Comparison of ENCODE assay signal across 7 mouse cellular contexts in the genomic region with DNA sequence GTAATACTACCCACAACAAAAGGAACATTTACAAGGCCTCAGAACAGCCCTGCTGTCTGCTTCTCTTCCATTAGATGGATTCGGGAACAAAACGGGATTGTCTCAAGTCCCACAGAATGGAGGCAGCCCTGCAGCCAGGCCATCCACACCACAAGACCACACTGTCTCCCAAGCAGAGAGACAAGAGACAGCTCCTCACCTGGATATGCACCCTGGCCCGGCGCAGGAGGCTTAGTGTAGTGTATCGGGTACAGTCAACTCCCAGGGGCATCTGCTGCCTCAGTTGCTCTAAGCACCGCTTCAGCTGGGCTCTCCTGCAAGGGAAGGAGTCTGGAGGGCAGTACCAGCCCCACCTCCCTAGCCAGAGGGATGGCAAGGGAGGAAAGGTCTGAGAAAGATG. TPM values are rescaled to one million over a fixed set of nuclear protein-coding genes. Genes with fewer than 3 reads are reported as not detected.
DNase-seq lines count a peak whose midpoint lies in the region; ATAC-seq lines count a peak whose summit lies in the region.

No protein-coding gene starts in this region.

- peak; percentile 31 to 38 for DNase-seq in spleen, postnatal 10 days (ENCODE audit: low spot score in 2 of 2)
- no peak for DNase-seq in spleen, postnatal 14 days (ENCODE audit: low spot score in 2 of 2)
- no peak for DNase-seq in forebrain, embryonic 14.5 days (ENCODE audit: low spot score)
- DNase-seq in lung, postnatal 4 days = no peak

- H3K36me3 ChIP-seq in forebrain, embryonic 14.5 days (ENCODE audit: control insufficient read depth, insufficient read depth, low read length) = peaks cover 36% of the 10 kb centered on the region
- H3K36me3 ChIP-seq in limb, embryonic 15.5 days = peaks cover 31% of the 10 kb centered on the region
- peaks cover 9% of the 10 kb centered on the region; the same call in 1 of the 2 replicates for H3K36me3 ChIP-seq in stomach, embryonic 16.5 days (ENCODE audit: control insufficient read depth, insufficient read depth, low read length)

- WGBS in forebrain, embryonic 14.5 days = 86% methylated on average over 6 of the region's 6 CpGs
- WGBS in limb, embryonic 15.5 days = 86% methylated on average over 6 of the region's 6 CpGs
- 88% methylated on average over 6 of the region's 6 CpGs for WGBS in stomach, embryonic 16.5 days

- no peak for ATAC-seq in forebrain, embryonic 14.5 days
- no peak for ATAC-seq in limb, embryonic 15.5 days (ENCODE audit: insufficient number of reproducible peaks, low FRiP score, low TSS enrichment, low read depth)
- no peak for ATAC-seq in stomach, embryonic 16.5 days (ENCODE audit: insufficient read depth, low FRiP score)
- no peak for ATAC-seq in megakaryocyte progenitor cell, adult 5-6 weeks (replicated peaks; ENCODE audit: poor library complexity)

- no peaks in the 10 kb centered on the region for H3K27me3 ChIP-seq in forebrain, embryonic 14.5 days (replicated peaks; ENCODE audit: control insufficient read depth, insufficient read depth, low read length)
- H3K27me3 ChIP-seq in limb, embryonic 15.5 days = no peaks in the 10 kb centered on the region
- H3K27me3 ChIP-seq in stomach, embryonic 16.5 days (ENCODE audit: control insufficient read depth, insufficient read depth, low read length) = no peaks in the 10 kb centered on the region

- H3K4me2 ChIP-seq in forebrain, embryonic 14.5 days (ENCODE audit: low read length) = peak overlapping the region; percentile 85
- H3K4me2 ChIP-seq in limb, embryonic 15.5 days = peak overlapping the region; percentile 93
- H3K4me2 ChIP-seq in stomach, embryonic 16.5 days (ENCODE audit: low read depth, low read length) = peak overlapping the region; percentile 55

- peak overlapping the region; percentile 72; the same call in 1 of the 2 replicates for H3K9ac ChIP-seq in forebrain, embryonic 14.5 days (ENCODE audit: low read length)
- no peak overlapping the region for H3K9ac ChIP-seq in limb, embryonic 15.5 days
- peak overlapping the region; percentile 78 for H3K9ac ChIP-seq in stomach, embryonic 16.5 days (ENCODE audit: low read length)

- peaks cover 25% of the 10 kb centered on the region for H3K4me1 ChIP-seq in forebrain, embryonic 14.5 days (ENCODE audit: control insufficient read depth, insufficient read depth, low read length)
- peaks cover 54% of the 10 kb centered on the region for H3K4me1 ChIP-seq in limb, embryonic 15.5 days
- peaks cover 41% of the 10 kb centered on the region for H3K4me1 ChIP-seq in stomach, embryonic 16.5 days (ENCODE audit: control insufficient read depth, insufficient read depth, low read length)

- H3K27ac ChIP-seq in forebrain, embryonic 14.5 days (ENCODE audit: low read depth, low read length) = no peak overlapping the region
- H3K27ac ChIP-seq in limb, embryonic 15.5 days = no peak overlapping the region
- no peak overlapping the region for H3K27ac ChIP-seq in stomach, embryonic 16.5 days (ENCODE audit: low read length)

- peak overlapping the region; percentile 56 for H3K4me3 ChIP-seq in forebrain, embryonic 14.5 days (ENCODE audit: low read depth, low read length)
- H3K4me3 ChIP-seq in limb, embryonic 15.5 days = peak overlapping the region; percentile 86
- peak overlapping the region; percentile 75 for H3K4me3 ChIP-seq in stomach, embryonic 16.5 days (replicated peaks; ENCODE audit: low read length)

- H3K9me3 ChIP-seq in forebrain, embryonic 14.5 days (replicated peaks; ENCODE audit: control insufficient read depth, low read length) = no peaks in the 10 kb centered on the region
- H3K9me3 ChIP-seq in limb, embryonic 15.5 days = no peaks in the 10 kb centered on the region
- H3K9me3 ChIP-seq in stomach, embryonic 16.5 days (replicated peaks; ENCODE audit: control insufficient read depth, low read length) = no peaks in the 10 kb centered on the region

RNA-seq across cellular contexts. Expression of a gene that starts 1.5 kb away (rescaled TPM):
- polyA plus RNA-seq in forebrain, embryonic 14.5 days (2014; fragmentation: Nextera tagmentation; extraction: Ambion mirVana) = 33.2 and 37.1 TPM in 2 replicates
- polyA plus RNA-seq in limb, embryonic 15.5 days (2015; fragmentation: Nextera tagmentation; extraction: Ambion mirVana) = 43.8 and 46.2 TPM in 2 replicates
- polyA plus RNA-seq in stomach, embryonic 16.5 days (2015; fragmentation: Nextera tagmentation; extraction: Ambion mirVana) = 31.8 and 35.5 TPM in 2 replicates
- 4.7 and 6.9 TPM in 2 replicates for total RNA-seq in megakaryocyte progenitor cell, adult 5-6 weeks (2015)
- 4.7 and 16.3 TPM in 2 replicates for total RNA-seq in megakaryocyte progenitor cell, adult 5-6 weeks (2017)

RNA-seq across cellular contexts. Expression of a gene that starts 6.4 kb away (rescaled TPM):
- polyA plus RNA-seq in forebrain, embryonic 14.5 days (2014; fragmentation: Nextera tagmentation; extraction: Ambion mirVana) = 94.2 and 104 TPM in 2 replicates
- polyA plus RNA-seq in limb, embryonic 15.5 days (2015; fragmentation: Nextera tagmentation; extraction: Ambion mirVana) = 110 and 119 TPM in 2 replicates
- polyA plus RNA-seq in stomach, embryonic 16.5 days (2015; fragmentation: Nextera tagmentation; extraction: Ambion mirVana) = 76.2 and 79.2 TPM in 2 replicates
- 128 and 152 TPM in 2 replicates for total RNA-seq in megakaryocyte progenitor cell, adult 5-6 weeks (2015)
- 25.9 and 34.6 TPM in 2 replicates for total RNA-seq in megakaryocyte progenitor cell, adult 5-6 weeks (2017)

RNA-seq across cellular contexts. Expression of a gene that starts 7.9 kb away (rescaled TPM):
- polyA plus RNA-seq in forebrain, embryonic 14.5 days (2014; fragmentation: Nextera tagmentation; extraction: Ambion mirVana) = 360 and 415 TPM in 2 replicates
- polyA plus RNA-seq in limb, embryonic 15.5 days (2015; fragmentation: Nextera tagmentation; extraction: Ambion mirVana) = 427 and 446 TPM in 2 replicates
- 444 and 484 TPM in 2 replicates for polyA plus RNA-seq in stomach, embryonic 16.5 days (2015; fragmentation: Nextera tagmentation; extraction: Ambion mirVana)
- 350 and 360 TPM in 2 replicates for total RNA-seq in megakaryocyte progenitor cell, adult 5-6 weeks (2015)
- total RNA-seq in megakaryocyte progenitor cell, adult 5-6 weeks (2017) = 108 and 125 TPM in 2 replicates

RNA-seq across cellular contexts. Expression of a gene that starts 34.4 kb away (rescaled TPM):
- 45.0 and 52.0 TPM in 2 replicates for polyA plus RNA-seq in forebrain, embryonic 14.5 days (2014; fragmentation: Nextera tagmentation; extraction: Ambion mirVana)
- polyA plus RNA-seq in limb, embryonic 15.5 days (2015; fragmentation: Nextera tagmentation; extraction: Ambion mirVana) = 104 and 109 TPM in 2 replicates
- polyA plus RNA-seq in stomach, embryonic 16.5 days (2015; fragmentation: Nextera tagmentation; extraction: Ambion mirVana) = 112 and 113 TPM in 2 replicates
- 86.8 and 102 TPM in 2 replicates for total RNA-seq in megakaryocyte progenitor cell, adult 5-6 weeks (2015)
- total RNA-seq in megakaryocyte progenitor cell, adult 5-6 weeks (2017) = 126 and 131 TPM in 2 replicates

RNA-seq across cellular contexts. Expression of a gene that starts 41.4 kb away (rescaled TPM):
- 0.66 and 0.75 TPM in 2 replicates for polyA plus RNA-seq in forebrain, embryonic 14.5 days (2014; fragmentation: Nextera tagmentation; extraction: Ambion mirVana)
- 1.4 and 2.4 TPM in 2 replicates for polyA plus RNA-seq in limb, embryonic 15.5 days (2015; fragmentation: Nextera tagmentation; extraction: Ambion mirVana)
- polyA plus RNA-seq in stomach, embryonic 16.5 days (2015; fragmentation: Nextera tagmentation; extraction: Ambion mirVana) = 1.00 and 1.6 TPM in 2 replicates
- total RNA-seq in megakaryocyte progenitor cell, adult 5-6 weeks (2015) = 11.5 and 12.6 TPM in 2 replicates
- total RNA-seq in megakaryocyte progenitor cell, adult 5-6 weeks (2017) = 9.7 and 17.4 TPM in 2 replicates

Comparison
In these comparisons a context has a peak if more than half of its experiments do, and no peak if none do; other contexts are left out.
1. DNase-seq: peak in spleen, postnatal 10 days (2 of 2); none in spleen, postnatal 14 days (0 of 2), forebrain, embryonic 14.5 days (single experiment) and lung, postnatal 4 days (0 of 2).
2. Peak in every context shown above with its lines, with median percentiles within 50 percentile points of each other: H3K4me2 ChIP-seq and H3K4me3 ChIP-seq.